Mouse (Mus musculus): ENCODE data around the gene Znhit3. TPM values are rescaled to one million over a fixed set of nuclear protein-coding genes. Genes with fewer than 3 reads are reported as not detected.

Znhit3 gene
- 87.0 and 93.5 TPM in 2 replicates for polyA plus RNA-seq (2016; fragmentation: Nextera tagmentation; extraction: Ambion mirVana)

- Histone ChIP-seq H3K4me1 (replicated peaks) (peaks cover 28% of the 10 kb centered on the region), H3K27ac (peak within 1 kb of the TSS; percentile 88), H3K27me3 (ENCODE audit: insufficient read depth, poor library complexity, severe bottlenecking) (no peaks in the 10 kb centered on the region), H3K9me3 (no peaks in the 10 kb centered on the region), H3K36me3 (peaks cover 34% of the 10 kb centered on the region), H3K4me3 (peak within 1 kb of the TSS; percentile 96)
- peak; percentile 81 for DNase-seq (ENCODE audit: low spot score)
- WGBS = 4% methylated on average over 34 of the region's 34 CpGs
Observed at GRCm38 (mm10) chr11:84916053-84916702, at the start of gene Znhit3. Gene Znhit3 (minus strand): TSS chr11:84916366.

DNA sequence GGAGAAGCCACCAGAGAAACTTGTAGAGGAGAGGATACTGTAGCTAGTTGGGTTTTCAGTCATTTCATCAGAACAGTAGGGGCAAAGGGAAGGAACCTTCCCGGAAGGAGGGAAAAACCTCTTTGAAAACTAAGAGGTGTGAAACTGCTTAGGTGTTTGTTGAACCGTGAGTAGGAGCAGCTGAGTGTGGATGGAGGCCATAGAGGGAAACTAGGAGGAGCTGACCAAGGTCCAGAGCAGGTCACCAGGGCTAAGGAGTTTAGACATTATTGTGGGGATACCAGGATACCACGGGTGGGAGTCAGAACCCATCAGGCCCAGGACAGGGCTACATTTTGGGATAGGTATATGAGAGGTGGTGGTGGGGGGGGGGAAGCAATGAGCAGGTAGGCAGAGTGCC, 47.4 kb upstream of the Znhit3 start:
- Histone ChIP-seq H3K9me3 (no peaks in the 10 kb centered on the region), H3K4me3 (no peak overlapping the region), H3K27me3 (ENCODE audit: insufficient read depth, poor library complexity, severe bottlenecking) (peaks cover 25% of the 10 kb centered on the region), H3K4me1 (replicated peaks) (peaks cover 48% of the 10 kb centered on the region), H3K36me3 (no peaks in the 10 kb centered on the region), H3K27ac (no peak overlapping the region)
- DNase-seq (ENCODE audit: low spot score) = no peak
- WGBS = 88% methylated on average over 3 of the region's 3 CpGs

GRCm38 (mm10) chr11:84962536-84962935, 46.4 kb upstream of the Znhit3 start:
- Histone ChIP-seq H3K27ac (no peak overlapping the region), H3K9me3 (no peaks in the 10 kb centered on the region), H3K27me3 (ENCODE audit: insufficient read depth, poor library complexity, severe bottlenecking) (peaks cover 35% of the 10 kb centered on the region), H3K4me1 (replicated peaks) (peaks cover 48% of the 10 kb centered on the region), H3K36me3 (no peaks in the 10 kb centered on the region), H3K4me3 (no peak overlapping the region)
- 94% methylated on average over 4 of the region's 4 CpGs for WGBS
- no peak for DNase-seq (ENCODE audit: low spot score)

GRCm38 (mm10) chr11:84961571-84961970, 45.4 kb upstream of the Znhit3 start:
- 93% methylated on average over 4 of the region's 4 CpGs for WGBS
- H3K27me3 ChIP-seq (ENCODE audit: insufficient read depth, poor library complexity, severe bottlenecking) = peaks cover 45% of the 10 kb centered on the region

GRCm38 (mm10) chr11:84960780-84961179, 44.6 kb upstream of the Znhit3 start:
- Histone ChIP-seq H3K9me3 (no peaks in the 10 kb centered on the region), H3K36me3 (no peaks in the 10 kb centered on the region), H3K27me3 (ENCODE audit: insufficient read depth, poor library complexity, severe bottlenecking) (peaks cover 53% of the 10 kb centered on the region), H3K27ac (no peak overlapping the region), H3K4me1 (replicated peaks) (peaks cover 46% of the 10 kb centered on the region), H3K4me3 (no peak overlapping the region)
- WGBS = 74% methylated on average over 6 of the region's 6 CpGs
- DNase-seq (ENCODE audit: low spot score) = no peak

More at GRCm38 (mm10) chr11:84961571-84961970, 45.4 kb upstream of the Znhit3 start:
- DNase-seq (ENCODE audit: low spot score) = no peak
- H3K36me3 ChIP-seq = no peaks in the 10 kb centered on the region
- H3K4me1 ChIP-seq (replicated peaks) = peaks cover 44% of the 10 kb centered on the region
- H3K9me3 ChIP-seq = no peaks in the 10 kb centered on the region
- no peak overlapping the region for H3K27ac ChIP-seq
- no peak overlapping the region for H3K4me3 ChIP-seq

DNA sequence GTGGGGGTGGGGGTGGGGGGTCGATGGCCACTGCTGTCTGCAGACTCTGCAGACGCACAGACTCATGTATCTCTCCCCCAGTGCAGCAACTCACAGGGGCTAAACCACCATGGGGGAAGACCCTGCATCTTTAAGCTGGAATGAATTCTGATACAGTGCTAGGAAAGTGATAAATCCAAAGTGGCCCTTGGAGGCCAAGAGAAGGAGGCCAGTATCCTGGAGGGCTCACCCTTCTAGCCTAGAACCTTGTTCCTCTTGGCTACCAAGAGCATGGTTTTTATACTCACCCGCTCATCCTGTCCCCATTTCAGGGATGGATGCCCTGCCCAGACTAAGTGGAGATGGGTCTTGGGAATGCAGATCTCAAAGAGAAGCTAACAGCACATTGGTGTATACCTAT, 44.1 kb upstream of the Znhit3 start:
- 28% methylated on average over 3 of the region's 3 CpGs for WGBS
- no peaks in the 10 kb centered on the region for H3K9me3 ChIP-seq
- H3K27ac ChIP-seq = peak overlapping the region; percentile 74
- H3K27me3 ChIP-seq (ENCODE audit: insufficient read depth, poor library complexity, severe bottlenecking) = peaks cover 55% of the 10 kb centered on the region
- no peaks in the 10 kb centered on the region for H3K36me3 ChIP-seq
- H3K4me1 ChIP-seq (replicated peaks) = peaks cover 46% of the 10 kb centered on the region
- H3K4me3 ChIP-seq = 0 out of 2 replicates have a peak overlapping the region, but pooled peaks have one; percentile 24
- DNase-seq (ENCODE audit: low spot score) = no peak

GRCm38 (mm10) chr11:84959701-84960181, 43.6 kb upstream of the Znhit3 start:
- no peaks in the 10 kb centered on the region for H3K36me3 ChIP-seq
- H3K4me1 ChIP-seq (replicated peaks) = peaks cover 46% of the 10 kb centered on the region
- H3K27ac ChIP-seq = peak overlapping the region; percentile 74
- DNase-seq (ENCODE audit: low spot score) = peak; percentile 52
- WGBS = under 1% methylated on average over 9 of the region's 9 CpGs
- H3K9me3 ChIP-seq = no peaks in the 10 kb centered on the region
- peaks cover 59% of the 10 kb centered on the region for H3K27me3 ChIP-seq (ENCODE audit: insufficient read depth, poor library complexity, severe bottlenecking)
- H3K4me3 ChIP-seq = peak overlapping the region; percentile 24; the same call in 1 of the 2 replicates

- Histone ChIP-seq H3K4me3 (no peak overlapping the region), H3K27ac (no peak overlapping the region), H3K4me1 (replicated peaks) (peaks cover 46% of the 10 kb centered on the region), H3K36me3 (no peaks in the 10 kb centered on the region), H3K27me3 (ENCODE audit: insufficient read depth, poor library complexity, severe bottlenecking) (peaks cover 59% of the 10 kb centered on the region), H3K9me3 (no peaks in the 10 kb centered on the region)
- WGBS = 19% methylated on average over 5 of the region's 5 CpGs
- DNase-seq (ENCODE audit: low spot score) = no peak
Observed at GRCm38 (mm10) chr11:84959181-84959580, 43.0 kb upstream of the Znhit3 start.

- 3% methylated on average over 11 of the region's 11 CpGs for WGBS
- no peak for DNase-seq (ENCODE audit: low spot score)
- H3K36me3 ChIP-seq = no peaks in the 10 kb centered on the region
- H3K27ac ChIP-seq = no peak overlapping the region
- no peaks in the 10 kb centered on the region for H3K9me3 ChIP-seq
- peaks cover 46% of the 10 kb centered on the region for H3K4me1 ChIP-seq (replicated peaks)
- H3K27me3 ChIP-seq (ENCODE audit: insufficient read depth, poor library complexity, severe bottlenecking) = peaks cover 59% of the 10 kb centered on the region
- peak overlapping the region; percentile 51 for H3K4me3 ChIP-seq
Observed at GRCm38 (mm10) chr11:84958271-84958630, 42.1 kb upstream of the Znhit3 start.

DNA sequence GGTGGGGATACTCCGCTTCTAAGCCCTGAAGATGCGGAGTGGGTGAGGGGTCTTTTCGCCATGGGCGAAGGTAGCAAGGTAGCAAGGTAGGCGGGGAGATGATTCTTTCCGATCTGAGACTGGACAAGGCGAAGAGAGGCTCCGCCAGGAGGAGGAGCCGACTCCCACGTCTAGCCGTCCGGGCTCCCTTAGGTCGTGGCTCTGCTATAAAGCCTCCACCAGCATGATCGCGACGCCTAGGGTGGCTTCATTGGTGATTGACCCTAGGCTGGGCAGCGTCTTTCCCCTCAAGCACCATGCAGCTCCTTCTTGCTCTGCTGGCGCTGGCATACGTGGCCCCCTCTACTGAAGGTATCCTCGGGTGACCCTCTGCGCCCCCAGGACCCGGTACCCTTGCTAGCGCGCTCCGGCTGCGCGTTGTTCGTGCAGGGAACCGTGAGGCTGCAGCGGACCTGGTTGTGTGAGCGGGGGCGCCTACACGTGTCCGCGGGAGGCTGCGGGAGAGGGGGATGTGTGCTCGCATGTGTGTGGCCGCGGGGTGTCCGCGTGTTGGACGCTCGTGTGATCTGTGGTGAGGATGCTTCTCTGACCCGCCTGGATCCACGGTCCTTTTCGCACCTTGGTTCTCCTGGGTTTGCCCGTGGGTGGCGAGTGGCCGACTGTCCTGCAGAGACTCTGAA, 41.6 kb upstream of the Znhit3 start, which contains the start of gene Car4:
Car4 (plus strand) TSS at position 196 of the 680 bp plus-strand sequence.
- Histone ChIP-seq H3K27me3 (ENCODE audit: insufficient read depth, poor library complexity, severe bottlenecking) (peaks cover 59% of the 10 kb centered on the region), H3K4me3 (peak within 1 kb of the TSS; percentile 51), H3K4me1 (replicated peaks) (peaks cover 46% of the 10 kb centered on the region), H3K27ac (peak within 1 kb of the TSS; percentile 41; the same call in 1 of the 2 replicates), H3K36me3 (no peaks in the 10 kb centered on the region), H3K9me3 (no peaks in the 10 kb centered on the region)
- WGBS = under 1% methylated on average over 49 of the region's 49 CpGs
- peak; percentile 39 for DNase-seq (ENCODE audit: low spot score)

DNA sequence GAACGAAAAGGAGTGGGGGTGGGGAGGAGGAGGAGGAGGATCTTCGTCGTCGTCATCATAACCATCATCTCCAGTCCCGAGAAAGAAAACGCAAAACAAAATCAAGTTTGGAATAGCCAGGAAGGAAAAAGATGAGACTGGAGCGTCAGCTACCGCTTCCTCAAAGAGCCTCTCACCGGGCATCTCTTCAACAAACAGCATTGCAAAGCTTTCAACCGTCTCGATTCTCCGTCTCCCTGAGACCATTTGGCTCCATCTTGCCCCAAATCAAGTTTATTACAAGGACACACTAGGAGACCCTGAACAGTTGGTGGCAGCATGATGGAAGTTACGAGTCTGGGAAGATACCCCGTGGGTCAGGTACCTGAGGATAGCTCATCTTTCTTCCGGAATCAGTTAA, 41.0 kb upstream of the Znhit3 start:
- Histone ChIP-seq H3K4me3 (peak overlapping the region; percentile 51), H3K27ac (no peak overlapping the region), H3K36me3 (no peaks in the 10 kb centered on the region), H3K4me1 (replicated peaks) (peaks cover 46% of the 10 kb centered on the region), H3K27me3 (ENCODE audit: insufficient read depth, poor library complexity, severe bottlenecking) (peaks cover 59% of the 10 kb centered on the region), H3K9me3 (no peaks in the 10 kb centered on the region)
- 10% methylated on average over 15 of the region's 15 CpGs for WGBS
- DNase-seq (ENCODE audit: low spot score) = no peak

- Histone ChIP-seq H3K36me3 (no peaks in the 10 kb centered on the region), H3K27me3 (ENCODE audit: insufficient read depth, poor library complexity, severe bottlenecking) (peaks cover 59% of the 10 kb centered on the region), H3K4me3 (no peak overlapping the region), H3K27ac (no peak overlapping the region), H3K9me3 (no peaks in the 10 kb centered on the region), H3K4me1 (replicated peaks) (peaks cover 46% of the 10 kb centered on the region)
- no peak for DNase-seq (ENCODE audit: low spot score)
- WGBS = 28% methylated on average over 5 of the region's 5 CpGs
Observed at GRCm38 (mm10) chr11:84956400-84956799, 40.2 kb upstream of the Znhit3 start.

GRCm38 (mm10) chr11:84952611-84953010, 36.4 kb upstream of the Znhit3 start:
- Histone ChIP-seq H3K4me1 (replicated peaks) (peaks cover 23% of the 10 kb centered on the region), H3K4me3 (no peak overlapping the region), H3K27ac (no peak overlapping the region), H3K36me3 (no peaks in the 10 kb centered on the region), H3K9me3 (no peaks in the 10 kb centered on the region), H3K27me3 (ENCODE audit: insufficient read depth, poor library complexity, severe bottlenecking) (peaks cover 25% of the 10 kb centered on the region)
- WGBS = 70% methylated on average over 2 of the region's 2 CpGs
- no peak for DNase-seq (ENCODE audit: low spot score)
